Mouse (Mus musculus) ZHBTc4 (cell line): ENCODE measurements at regions not wholly inside any gene's neighbourhood (a gene's known extent, or its start where the extent isn't known, plus 50 kb on each side); places are given as distances from the start of the nearest gene placed in this dataset.
A peak's percentile ranks its signal among the peaks of the same experiment; 100 is the strongest.

Experiments
- DNase-seq: peaks from one replicate; pipeline ENCODE4 v3.0.0-alpha.2; 2011; ENCODE audit warnings: low read depth, low spot score

DNA sequence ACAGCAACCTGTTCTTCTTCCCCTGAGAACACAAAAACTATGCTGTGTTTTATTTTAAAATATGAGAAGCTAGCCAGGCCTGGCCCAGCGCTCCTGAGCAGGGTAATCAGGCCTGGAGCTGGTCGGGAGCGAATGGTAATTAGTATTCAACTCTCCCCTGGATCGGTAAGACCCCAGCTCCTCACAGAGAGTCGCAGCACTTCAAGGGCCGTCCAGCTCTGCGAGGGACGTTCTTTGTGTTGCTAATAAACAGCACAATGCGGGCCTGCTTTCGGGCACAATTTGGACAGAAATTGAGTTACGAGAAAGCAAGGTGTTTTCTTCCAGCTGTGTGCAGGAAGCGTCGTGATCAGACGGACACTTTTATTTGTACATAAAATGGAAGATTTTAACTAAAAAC is 69.5 kb upstream of the Spaca7 start:
- peak; percentile 32 for DNase-seq

DNA sequence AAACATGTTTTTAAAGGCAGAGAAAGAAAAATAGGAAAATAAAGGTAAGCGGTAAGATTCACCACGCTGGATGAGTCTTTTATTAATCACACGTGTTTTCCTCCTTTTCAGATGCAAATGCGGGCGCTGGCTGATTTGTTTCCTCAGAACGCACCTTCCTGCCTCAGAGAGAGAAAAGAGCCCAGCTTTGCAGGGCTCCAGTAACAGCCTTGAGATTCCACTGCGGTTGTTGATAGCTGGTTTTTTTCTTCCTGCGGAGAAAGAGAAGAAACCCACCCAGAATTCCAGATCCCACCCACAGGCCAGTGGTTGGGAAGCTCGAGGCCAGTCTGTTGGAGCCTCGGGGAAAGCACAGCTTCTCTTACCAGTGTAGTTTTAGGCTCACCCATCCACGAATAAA is 68.6 kb upstream of the Spaca7 start:
- peak; percentile 70 for DNase-seq

DNA sequence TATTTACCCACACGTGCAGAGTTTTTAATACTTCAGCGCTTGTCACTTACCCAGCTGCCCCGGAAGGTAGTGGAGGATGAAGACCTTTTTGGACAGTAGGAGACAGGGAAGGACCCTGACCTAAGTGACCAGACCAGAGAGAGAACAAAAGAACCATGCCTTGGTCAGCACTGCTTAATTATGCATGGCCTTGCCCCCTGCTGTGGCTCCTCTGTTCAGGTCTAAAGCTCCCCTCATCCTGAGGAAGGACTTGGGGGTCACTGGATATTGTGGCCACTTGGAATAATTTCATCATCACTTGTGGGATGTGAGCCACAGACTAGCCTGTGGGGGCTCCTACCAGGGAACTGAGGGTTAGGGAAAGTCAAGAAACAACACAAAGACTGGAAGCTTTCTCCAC is 68.1 kb upstream of the Spaca7 start:
- DNase-seq = no peak

DNA sequence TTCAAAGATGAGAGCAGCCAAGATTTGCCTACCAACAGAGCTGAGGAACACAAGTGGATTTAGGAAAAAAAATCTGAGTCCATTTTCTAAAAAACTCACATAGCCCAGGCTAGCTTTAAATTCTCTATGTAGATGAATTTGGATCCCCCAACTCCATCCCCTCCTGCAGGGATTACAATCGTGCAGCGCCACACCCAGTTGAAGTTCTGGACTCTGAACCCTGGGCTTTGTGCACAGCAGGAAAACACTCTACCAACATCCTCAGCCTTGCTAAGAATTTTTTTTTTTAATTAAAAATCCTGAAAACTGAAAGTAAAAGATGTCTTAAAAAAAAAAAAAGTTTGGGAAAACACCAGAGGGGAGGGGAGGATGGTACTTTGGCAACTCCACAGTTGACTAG is 62.6 kb upstream of the Spaca7 start:
- DNase-seq = no peak

DNA sequence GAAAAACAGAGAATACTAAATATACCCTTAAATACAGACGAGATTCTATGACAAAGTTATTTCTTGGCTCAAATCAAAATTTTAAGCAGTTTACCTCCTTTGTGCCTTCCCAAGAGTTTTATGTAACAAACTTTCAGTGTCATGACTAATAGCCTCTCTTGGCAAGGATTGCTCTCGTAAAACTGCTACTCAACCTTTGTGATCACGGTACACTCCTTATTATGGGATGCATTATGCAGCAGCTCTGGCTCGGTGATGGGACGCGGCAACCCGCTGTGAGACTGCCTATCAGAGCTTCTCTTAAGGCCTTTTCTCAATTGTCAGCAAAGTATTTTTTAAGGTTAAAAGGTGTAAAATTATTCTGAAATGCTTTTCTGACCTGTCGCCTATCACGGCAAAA is 59.8 kb upstream of the Spaca7 start:
- no peak for DNase-seq

DNA sequence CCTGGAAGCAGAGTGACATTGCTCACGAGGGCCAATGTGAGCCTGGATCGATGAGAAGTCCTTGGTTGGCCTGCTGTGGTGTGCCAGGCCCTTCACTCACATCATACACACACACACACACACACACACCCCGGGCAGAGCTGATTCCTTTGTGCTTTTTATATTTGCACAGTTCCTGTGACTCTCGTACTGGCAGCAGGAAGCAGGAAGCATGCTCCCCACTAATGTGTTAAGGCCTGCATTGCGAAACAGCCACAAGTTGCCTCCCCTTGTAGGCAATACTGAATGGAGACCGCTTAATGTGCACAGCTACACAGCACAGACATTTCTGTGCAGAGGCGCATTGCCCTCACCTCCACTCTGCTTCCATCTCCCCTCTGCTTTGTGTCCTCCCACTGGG is 58.7 kb upstream of the Spaca7 start:
- no peak for DNase-seq

DNA sequence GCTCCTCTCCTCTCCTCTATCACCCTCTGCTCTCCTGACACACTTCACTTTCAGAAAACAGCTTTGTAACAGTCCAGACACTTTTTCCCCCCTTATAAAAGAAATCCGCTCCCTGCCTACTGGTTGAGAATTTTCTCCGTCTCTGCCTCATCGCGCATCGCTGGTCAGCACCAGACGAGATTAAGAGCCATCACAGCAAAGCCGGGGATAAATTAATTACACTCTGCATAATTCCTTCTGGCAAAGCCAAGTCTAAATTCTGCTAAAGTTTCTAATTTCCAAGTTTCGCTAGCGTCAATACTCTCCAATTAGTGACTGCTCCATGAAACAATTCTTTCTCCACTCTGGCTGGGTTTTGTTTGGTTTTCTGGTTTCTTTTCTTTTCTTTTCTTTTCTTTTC is 51.2 kb upstream of the Spaca7 start:
- no peak for DNase-seq
